Mouse (Mus musculus): ENCODE measurements around the gene Sde2. TPM values are rescaled to one million over a fixed set of nuclear protein-coding genes. Genes with fewer than 3 reads are reported as not detected.
"Not testable (repeated sequence)": the region's sequence is repeated elsewhere in the genome, so short reads cannot be mapped to it uniquely, and the experiment has no call there.

Sde2 gene
- polyA plus RNA-seq, 1 experiment from 2014 or later: 31.7 TPM

- H3K4me1 ChIP-seq (replicated peaks): no peaks in the 10 kb centered on the region
- H3K4me2 ChIP-seq (replicated peaks): no peak overlapping the region
- H3K36me3 ChIP-seq: no peaks in the 10 kb centered on the region
- no peak for ATAC-seq
- H3K4me3 ChIP-seq (replicated peaks): no peak overlapping the region
- H3K9me3 ChIP-seq: no peaks in the 10 kb centered on the region
- no peak overlapping the region for H3K27ac ChIP-seq
- no peak overlapping the region for H3K9ac ChIP-seq
- WGBS: 65% methylated on average over 2 of the region's 2 CpGs
- no peaks in the 10 kb centered on the region for H3K27me3 ChIP-seq (replicated peaks)
These were observed 32.9 kb upstream of the Sde2 start for GRCm38 (mm10) chr1:180818000-180818399.

- Histone ChIP-seq H3K27ac (no peak overlapping the region), H3K4me1 (replicated peaks) (no peaks in the 10 kb centered on the region), H3K36me3 (no peaks in the 10 kb centered on the region), H3K27me3 (replicated peaks) (no peaks in the 10 kb centered on the region), H3K9me3 (no peaks in the 10 kb centered on the region), H3K4me3 (replicated peaks) (no peak overlapping the region), H3K9ac (no peak overlapping the region), H3K4me2 (replicated peaks) (no peak overlapping the region)
- WGBS: 88% methylated on average over 6 of the region's 6 CpGs
- ATAC-seq: no peak
These were observed 29.8 kb upstream of the Sde2 start for GRCm38 (mm10) chr1:180821101-180821500.

GRCm38 (mm10) chr1:180822276-180822675, 28.7 kb upstream of the Sde2 start:
- WGBS: 77% methylated on average over 5 of the region's 5 CpGs
- H3K9ac ChIP-seq: no peak overlapping the region
- no peak overlapping the region for H3K4me2 ChIP-seq (replicated peaks)
- no peak overlapping the region for H3K4me3 ChIP-seq (replicated peaks)
- H3K27ac ChIP-seq: no peak overlapping the region
- no peak for ATAC-seq
- H3K4me1 ChIP-seq (replicated peaks): no peaks in the 10 kb centered on the region
- H3K27me3 ChIP-seq (replicated peaks): no peaks in the 10 kb centered on the region
- H3K36me3 ChIP-seq: no peaks in the 10 kb centered on the region
- H3K9me3 ChIP-seq: no peaks in the 10 kb centered on the region

GRCm38 (mm10) chr1:180823716-180824115, 27.2 kb upstream of the Sde2 start:
- Histone ChIP-seq H3K4me3 (replicated peaks) (no peak overlapping the region), H3K27ac (no peak overlapping the region), H3K9me3 (no peaks in the 10 kb centered on the region), H3K4me1 (replicated peaks) (no peaks in the 10 kb centered on the region), H3K9ac (no peak overlapping the region), H3K27me3 (replicated peaks) (no peaks in the 10 kb centered on the region), H3K4me2 (replicated peaks) (no peak overlapping the region), H3K36me3 (no peaks in the 10 kb centered on the region)
- no peak for ATAC-seq
- WGBS: 73% methylated on average over 3 of the region's 3 CpGs

GRCm38 (mm10) chr1:180824721-180825120, 26.2 kb upstream of the Sde2 start:
- H3K27me3 ChIP-seq (replicated peaks): no peaks in the 10 kb centered on the region
- H3K4me2 ChIP-seq (replicated peaks): no peak overlapping the region
- H3K36me3 ChIP-seq: no peaks in the 10 kb centered on the region
- no peaks in the 10 kb centered on the region for H3K9me3 ChIP-seq
- ATAC-seq: no peak
- 0 out of 2 replicates have a peak, but pooled peaks cover 2% of the 10 kb centered on the region for H3K4me1 ChIP-seq (replicated peaks)
- WGBS: 75% methylated on average over 3 of the region's 3 CpGs
- no peak overlapping the region for H3K9ac ChIP-seq
- no peak overlapping the region for H3K27ac ChIP-seq
- no peak overlapping the region for H3K4me3 ChIP-seq (replicated peaks)

GRCm38 (mm10) chr1:180826634-180827033, 24.3 kb upstream of the Sde2 start:
- no peaks in the 10 kb centered on the region for H3K9me3 ChIP-seq

GRCm38 (mm10) chr1:180829775-180830174, 21.2 kb upstream of the Sde2 start:
- WGBS: 74% methylated on average over 11 of the region's 11 CpGs
- Histone ChIP-seq H3K4me3 (replicated peaks) (no peak overlapping the region), H3K27me3 (replicated peaks) (no peaks in the 10 kb centered on the region), H3K27ac (peak overlapping the region; percentile 28; the same call in 1 of the 2 replicates), H3K9me3 (no peaks in the 10 kb centered on the region), H3K4me2 (replicated peaks) (peak overlapping the region; percentile 37), H3K9ac (no peak overlapping the region), H3K36me3 (no peaks in the 10 kb centered on the region), H3K4me1 (replicated peaks) (peaks cover 10% of the 10 kb centered on the region)
- ATAC-seq: peak; percentile 46

More at GRCm38 (mm10) chr1:180826634-180827033, 24.3 kb upstream of the Sde2 start:
- no peak overlapping the region for H3K4me3 ChIP-seq (replicated peaks)
- H3K9ac ChIP-seq: no peak overlapping the region
- H3K27ac ChIP-seq: no peak overlapping the region
- no peak for ATAC-seq
- H3K4me2 ChIP-seq (replicated peaks): no peak overlapping the region
- peaks cover 10% of the 10 kb centered on the region for H3K4me1 ChIP-seq (replicated peaks)
- no peaks in the 10 kb centered on the region for H3K36me3 ChIP-seq
- no peaks in the 10 kb centered on the region for H3K27me3 ChIP-seq (replicated peaks)
- WGBS: 84% methylated on average over 4 of the region's 4 CpGs

GRCm38 (mm10) chr1:180830175-180830574, 20.8 kb upstream of the Sde2 start:
- no peaks in the 10 kb centered on the region for H3K27me3 ChIP-seq (replicated peaks)
- H3K9ac ChIP-seq: no peak overlapping the region
- WGBS: 71% methylated on average over 11 of the region's 11 CpGs
- H3K4me3 ChIP-seq (replicated peaks): no peak overlapping the region
- ATAC-seq: peak; percentile 64
- no peaks in the 10 kb centered on the region for H3K36me3 ChIP-seq
- H3K9me3 ChIP-seq: no peaks in the 10 kb centered on the region
- peak overlapping the region; percentile 37 for H3K4me2 ChIP-seq (replicated peaks)
- H3K4me1 ChIP-seq (replicated peaks): peaks cover 10% of the 10 kb centered on the region
- peak overlapping the region; percentile 28; the same call in 1 of the 2 replicates for H3K27ac ChIP-seq

GRCm38 (mm10) chr1:180830588-180831346, 20.2 kb upstream of the Sde2 start:
- peak; percentile 77 for ATAC-seq
- Histone ChIP-seq H3K27ac (peak overlapping the region; percentile 28; the same call in 1 of the 2 replicates), H3K27me3 (replicated peaks) (no peaks in the 10 kb centered on the region), H3K4me3 (replicated peaks) (no peak overlapping the region), H3K9ac (no peak overlapping the region), H3K9me3 (no peaks in the 10 kb centered on the region), H3K4me1 (replicated peaks) (peaks cover 10% of the 10 kb centered on the region), H3K36me3 (no peaks in the 10 kb centered on the region), H3K4me2 (replicated peaks) (peak overlapping the region; percentile 37)
- 28% methylated on average over 14 of the region's 14 CpGs for WGBS

GRCm38 (mm10) chr1:180835273-180836015, 15.5 kb upstream of the Sde2 start:
- 82% methylated on average over 10 of the region's 10 CpGs for WGBS
- H3K36me3 ChIP-seq: no peaks in the 10 kb centered on the region
- no peak overlapping the region for H3K4me2 ChIP-seq (replicated peaks)
- no peaks in the 10 kb centered on the region for H3K9me3 ChIP-seq
- peaks cover 2% of the 10 kb centered on the region; the same call in 1 of the 2 replicates for H3K4me1 ChIP-seq (replicated peaks)
- H3K9ac ChIP-seq: no peak overlapping the region
- H3K27me3 ChIP-seq (replicated peaks): no peaks in the 10 kb centered on the region
- no peak overlapping the region for H3K4me3 ChIP-seq (replicated peaks)
- H3K27ac ChIP-seq: no peak overlapping the region
- no peak for ATAC-seq

- H3K4me3 ChIP-seq (replicated peaks); H3K4me2 ChIP-seq (replicated peaks); H3K36me3 ChIP-seq; H3K27me3 ChIP-seq (replicated peaks); H3K9me3 ChIP-seq; H3K4me1 ChIP-seq (replicated peaks); H3K27ac ChIP-seq; ATAC-seq; H3K9ac ChIP-seq: not testable (repeated sequence)
- 92% methylated on average over 8 of the region's 8 CpGs for WGBS
These were observed 14.5 kb upstream of the Sde2 start for GRCm38 (mm10) chr1:180836467-180836866.

GRCm38 (mm10) chr1:180837186-180837585, 13.7 kb upstream of the Sde2 start:
- H3K27ac ChIP-seq: no peak overlapping the region
- no peak overlapping the region for H3K4me3 ChIP-seq (replicated peaks)
- no peaks in the 10 kb centered on the region for H3K9me3 ChIP-seq
- H3K27me3 ChIP-seq (replicated peaks): no peaks in the 10 kb centered on the region
- no peak overlapping the region for H3K4me2 ChIP-seq (replicated peaks)
- H3K4me1 ChIP-seq (replicated peaks): no peaks in the 10 kb centered on the region
- 65% methylated on average over 5 of the region's 5 CpGs for WGBS
- ATAC-seq: peak; percentile 87
- H3K36me3 ChIP-seq: no peaks in the 10 kb centered on the region
- no peak overlapping the region for H3K9ac ChIP-seq
